Mouse (Mus musculus) spleen, adult 2 months (tissue): ENCODE data around the gene Nr5a2.

ENCODE experiments used
- CTCF ChIP-seq: fragments of 200-500 bp; IDR thresholded peaks from 2 replicates; pipeline ENCODE4 v1.5.1; 2011; ENCODE audit warnings: mild to moderate bottlenecking, inconsistent platforms; ENCODE audit not compliant: insufficient read depth, insufficient read length, insufficient replicate concordance; ENCODE audit errors: extremely low read depth
- POLR2A ChIP-seq: fragments of 200-500 bp; IDR thresholded peaks from 2 replicates; pipeline ENCODE4 v1.6.1; 2011; ENCODE audit warnings: low read depth, low read length, inconsistent platforms

DNA sequence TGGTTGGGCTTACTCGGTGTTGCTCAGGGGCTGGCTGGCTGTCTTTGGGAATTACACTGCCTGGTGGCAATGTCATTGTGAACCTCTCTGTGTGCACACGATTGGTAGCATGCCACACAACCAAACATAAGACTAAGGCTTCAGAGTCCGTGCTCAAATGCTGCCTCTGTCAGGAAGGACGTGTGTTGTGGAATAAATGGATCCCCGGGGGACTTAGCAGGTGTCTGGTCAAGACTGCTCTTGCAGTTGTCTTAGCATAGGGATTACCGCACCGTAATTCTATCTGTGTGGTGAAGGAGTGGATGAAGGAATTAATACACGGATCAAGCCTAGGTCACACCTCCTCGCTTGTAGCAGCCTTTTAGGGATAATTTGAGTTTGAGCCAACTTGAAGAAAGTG, 32.8 kb downstream of the Nr5a2 start:
- no peak for TF ChIP-seq POLR2A
- TF ChIP-seq CTCF = no peak
